Comparison of ENCODE assay signal across 28 mouse cellular contexts in genomic region chr9:22017208-22017825, GRCm38 (mm10). TPM values are rescaled to one million over a fixed set of nuclear protein-coding genes. Genes with fewer than 3 reads are reported as not detected.
DNase-seq lines count a peak whose midpoint lies in the region; ATAC-seq lines count a peak whose summit lies in the region.
"Had no signal": no experiment of that assay in that cellular context is flagged by ENCODE, and none has a peak within 500 bp of the region (broad histone marks: within the 10 kb centered on the region; RNA-seq: fewer than 3 reads in every experiment).

No protein-coding gene starts in this region.

- peaks cover 16% of the 10 kb centered on the region for H3K36me3 ChIP-seq in liver, embryonic 16.5 days (ENCODE audit: control insufficient read depth, insufficient read depth)

- no peaks in the 10 kb centered on the region for H3K9me3 ChIP-seq in liver, embryonic 16.5 days (replicated peaks; ENCODE audit: control insufficient read depth, low read length)
- H3K9me3 ChIP-seq: embryonic facial prominence, embryonic 10.5 days; forebrain, embryonic 15.5 days; intestine, embryonic 15.5 days; limb, embryonic 15.5 days; midbrain, embryonic 15.5 days; neural tube, embryonic 15.5 days had no signal

- no peak overlapping the region for H3K4me3 ChIP-seq in liver, embryonic 16.5 days (ENCODE audit: low read depth, low read length)
- H3K4me3 ChIP-seq: embryonic facial prominence, embryonic 10.5 days; erythroblast, embryonic 14.5 days; forebrain, embryonic 15.5 days; intestine, embryonic 15.5 days; limb, embryonic 15.5 days; megakaryocyte, embryonic 14.5 days; midbrain, embryonic 15.5 days; neural tube, embryonic 15.5 days had no signal

- H3K27me3 ChIP-seq in liver, embryonic 16.5 days (ENCODE audit: control insufficient read depth, insufficient read depth, low read depth, low read length), result no peaks in the 10 kb centered on the region
- H3K27me3 ChIP-seq: forebrain, embryonic 15.5 days; intestine, embryonic 15.5 days; limb, embryonic 15.5 days; midbrain, embryonic 15.5 days; neural tube, embryonic 15.5 days; Patski had no signal

- intact Hi-C loops in left cerebral cortex, postnatal 4 days (cut with DNase I), result no loop called here

- ATAC-seq in cerebellum, adult (ENCODE audit: insufficient number of reproducible peaks, low FRiP score, low TSS enrichment), result peak; percentile 84
- ATAC-seq in liver, embryonic 16.5 days (ENCODE audit: low read depth), result peak; percentile 76
- ATAC-seq: forebrain, embryonic 15.5 days; intestine, embryonic 15.5 days; midbrain, embryonic 15.5 days; Patski had no signal

- no peaks in the 10 kb centered on the region for H3K4me1 ChIP-seq in liver, embryonic 16.5 days (ENCODE audit: control insufficient read depth, low read depth, low read length)
- H3K4me1 ChIP-seq: forebrain, embryonic 15.5 days; intestine, embryonic 15.5 days; limb, embryonic 15.5 days; midbrain, embryonic 15.5 days; neural tube, embryonic 15.5 days had no signal

- H3K4me2 ChIP-seq in liver, embryonic 16.5 days (ENCODE audit: low read depth, low read length), result no peak overlapping the region
- H3K4me2 ChIP-seq: forebrain, embryonic 15.5 days; intestine, embryonic 15.5 days; limb, embryonic 15.5 days; midbrain, embryonic 15.5 days; neural tube, embryonic 15.5 days had no signal

- no peak overlapping the region for H3K27ac ChIP-seq in liver, embryonic 16.5 days (ENCODE audit: low read length)
- H3K27ac ChIP-seq: embryonic facial prominence, embryonic 10.5 days; intestine, embryonic 15.5 days; limb, embryonic 15.5 days; midbrain, embryonic 15.5 days; neural tube, embryonic 15.5 days had no signal

- no peak for DNase-seq in cerebellum, adult 8-10 months
- DNase-seq in left cerebral cortex, postnatal 4 days, result peak; percentile 62
- no peak for DNase-seq in left cerebral cortex, adult 18-20 months (ENCODE audit: low spot score in 2 of 2)
- peak; percentile 71 to 83 for DNase-seq in cerebellum, postnatal 14 days
- DNase-seq in layer of hippocampus, adult 11-12 months (ENCODE audit: low spot score), result no peak
- no peak for DNase-seq in kidney, postnatal 14 days
- DNase-seq: adrenal gland, postnatal 10 days; layer of hippocampus, postnatal 36 days; lung, postnatal 10 days; thymus, postnatal 25 days had no signal

- 57% methylated on average over 7 of the region's 7 CpGs for WGBS in liver, embryonic 16.5 days (ENCODE audit: insufficient replicate concordance)

- no peak overlapping the region for H3K9ac ChIP-seq in liver, embryonic 16.5 days (ENCODE audit: low read depth, low read length)
- H3K9ac ChIP-seq: forebrain, embryonic 15.5 days; intestine, embryonic 15.5 days; limb, embryonic 15.5 days; midbrain, embryonic 15.5 days; neural tube, embryonic 15.5 days had no signal

RNA-seq across cellular contexts. Expression of gene Prkcsh, which starts 14.7 kb away (rescaled TPM):
- total RNA-seq in left cerebral cortex, postnatal 4 days (2021), result 10 to 100 TPM; 89.6 to 95.2 TPM
- 10 to 100 TPM; 91.4 to 95.1 TPM for total RNA-seq in left cerebral cortex, adult 18-20 months (2021)
- 51.2 and 52.5 TPM in 2 replicates for polyA plus RNA-seq in liver, embryonic 16.5 days (2015; fragmentation: Nextera tagmentation; extraction: Ambion mirVana)

RNA-seq across cellular contexts. Expression of gene Ccdc151, which starts 14.9 kb away (rescaled TPM):
- total RNA-seq in left cerebral cortex, postnatal 4 days (2021), result 1 to 10 TPM; 6.2 to 6.9 TPM
- total RNA-seq in left cerebral cortex, adult 18-20 months (2021), result 1 to 10 TPM; 8.1 TPM
- 0.05 TPM in 1 of 2 replicates, not detected in the other for polyA plus RNA-seq in liver, embryonic 16.5 days (2015; fragmentation: Nextera tagmentation; extraction: Ambion mirVana)
- total RNA-seq: common myeloid progenitor, adult 5-6 weeks; hematopoietic stem cell, adult 5-6 weeks had no signal

RNA-seq across cellular contexts. Expression of gene Rgl3, which starts 28.1 kb away (rescaled TPM):
- total RNA-seq in left cerebral cortex, postnatal 4 days (2021), result 1 to 10 TPM in 1 of 2 experiments, under 1 TPM in 1; 0.90 to 1.4 TPM
- 1 to 10 TPM; 3.7 to 4.0 TPM for total RNA-seq in left cerebral cortex, adult 18-20 months (2021)
- 0.14 and 0.32 TPM in 2 replicates for polyA plus RNA-seq in liver, embryonic 16.5 days (2015; fragmentation: Nextera tagmentation; extraction: Ambion mirVana)
- total RNA-seq: common myeloid progenitor, adult 5-6 weeks; hematopoietic stem cell, adult 5-6 weeks had no signal

RNA-seq across cellular contexts. Expression of gene Elavl3, which starts 34.5 kb away (rescaled TPM):
- 100 to 1,000 TPM; 365 to 366 TPM for total RNA-seq in left cerebral cortex, postnatal 4 days (2021)
- total RNA-seq in left cerebral cortex, adult 18-20 months (2021), result 100 to 1,000 TPM; 144 TPM
- polyA plus RNA-seq in liver, embryonic 16.5 days (2015; fragmentation: Nextera tagmentation; extraction: Ambion mirVana), result 0.04 TPM in 1 of 2 replicates, not detected in the other
- total RNA-seq: common myeloid progenitor, adult 5-6 weeks; hematopoietic stem cell, adult 5-6 weeks had no signal

RNA-seq across cellular contexts. Expression of gene Gm49318, which starts 53.7 kb away (rescaled TPM):
- not detected for total RNA-seq in left cerebral cortex, postnatal 4 days (2021)
- 1 to 10 TPM; 1.4 to 3.8 TPM for total RNA-seq in left cerebral cortex, adult 18-20 months (2021)
- polyA plus RNA-seq in liver, embryonic 16.5 days (2015; fragmentation: Nextera tagmentation; extraction: Ambion mirVana), result not detected in 2 replicates
- total RNA-seq: adrenal gland, postnatal 10 days; common myeloid progenitor, adult 5-6 weeks; hematopoietic stem cell, adult 5-6 weeks had no signal
- polyA plus RNA-seq: brain, embryonic 14.5 days; embryonic facial prominence, embryonic 10.5 days; erythroblast, embryonic 14.5 days; forebrain, embryonic 15.5 days; heart, embryonic 16.5 days; intestine, embryonic 15.5 days; kidney, embryonic 14.5 days; large intestine, adult 2 months; limb, embryonic 15.5 days; midbrain, embryonic 15.5 days; neural tube, embryonic 15.5 days; Patski; testis, adult 2 months had no signal

Comparison
In these comparisons a context has a peak if more than half of its experiments do, and no peak if none do; other contexts are left out.
1. DNase-seq: peak in left cerebral cortex, postnatal 4 days (single experiment) and cerebellum, postnatal 14 days (2 of 2); none in cerebellum, adult 8-10 months (single experiment), left cerebral cortex, adult 18-20 months (0 of 2), layer of hippocampus, adult 11-12 months (single experiment) and kidney, postnatal 14 days (single experiment).